Mouse (Mus musculus) forelimb bud, embryonic 11.5 days (tissue): ENCODE results near the gene Olfr1463.

Experiments used
- DNase-seq: peaks from one replicate; pipeline ENCODE4 v3.0.0-alpha.2; 2012; ENCODE audit warnings: low read depth, low spot score

Gene Olfr1463

GRCm38 (mm10) chr19:13231028-13231427 is at the start of gene Olfr1463:
Olfr1463 (plus strand) TSS chr19:13231328.
- no peak for DNase-seq

GRCm38 (mm10) chr19:13185434-13185833 is 45.7 kb upstream of the Olfr1463 start, which contains the start of gene Olfr1462:
Olfr1462 (plus strand) TSS chr19:13185734.
- no peak for DNase-seq

- DNase-seq: no peak
These were observed 9.5 kb upstream of the Olfr1463 start for GRCm38 (mm10) chr19:13221666-13222065.
